Comparison of ENCODE assay signal across 16 mouse cellular contexts in the genomic region with DNA sequence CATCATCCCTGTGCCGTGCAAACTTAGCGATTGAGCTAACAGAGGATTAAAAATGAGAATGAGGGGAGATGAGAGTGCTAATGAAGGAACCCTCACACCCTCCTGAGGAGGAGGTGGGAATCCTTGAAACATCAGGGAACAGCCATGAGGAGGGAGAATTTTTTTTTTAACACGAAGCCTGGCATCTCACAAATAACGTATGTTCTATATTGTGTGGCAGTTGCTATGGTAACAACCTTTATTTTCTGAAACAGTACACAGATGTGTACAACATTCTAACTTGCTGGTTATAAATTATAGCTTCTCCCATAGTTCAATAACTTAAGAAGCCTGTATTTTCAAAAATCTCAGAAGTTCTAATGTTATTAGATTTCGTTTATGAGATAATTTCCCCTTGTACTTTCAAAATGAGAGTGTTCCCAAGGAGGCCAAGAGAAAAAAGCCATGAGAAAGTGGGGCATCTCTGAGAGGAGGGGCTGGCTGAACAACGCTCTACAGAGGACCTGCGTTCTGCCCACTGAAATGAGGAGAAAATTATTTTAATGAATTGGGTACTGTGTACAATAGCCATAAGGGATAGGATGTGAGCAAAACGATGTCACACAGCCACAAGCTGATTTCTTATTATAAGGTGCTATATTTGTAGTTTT.
DNase-seq lines count a peak whose midpoint lies in the region; ATAC-seq and TF ChIP-seq lines count a peak whose summit lies in the region.
"Had no signal": no experiment of that assay in that cellular context is flagged by ENCODE, and none has a peak within 500 bp of the region (broad histone marks: within the 10 kb centered on the region; RNA-seq: fewer than 3 reads in every experiment).

No protein-coding gene starts in this region.

- no peak for TF ChIP-seq POLR2A in brain, embryonic 14.5 days (IDR thresholded peaks at IDR 0.05; ENCODE audit: borderline replicate concordance, extremely low read depth, insufficient read depth, insufficient read length, poor library complexity, severe bottlenecking)

- TF ChIP-seq CTCF in brain, embryonic 14.5 days (IDR thresholded peaks at IDR 0.05; ENCODE audit: borderline replicate concordance, extremely low read depth, insufficient read depth, insufficient read length), result no peak

- DNase-seq in frontal cortex, postnatal 36 days (ENCODE audit: low spot score in 2 of 2), result no peak
- DNase-seq in left cerebral cortex, postnatal 25 days (ENCODE audit: low spot score in 2 of 2), result peak; percentile 31 to 46
- no peak for DNase-seq in left cerebral cortex, postnatal 10 days (ENCODE audit: extremely low spot score in 1 of 2, low spot score in 2 of 2)
- peak; percentile 70 for DNase-seq in brain, embryonic 14.5 days (ENCODE audit: low read depth)
- DNase-seq in retina, postnatal 1 day, result peak; percentile 79
- no peak for DNase-seq in urinary bladder, postnatal 25 days (ENCODE audit: low spot score)
- DNase-seq: adrenal gland, adult 2 months; adrenal gland, postnatal 25 days; cerebellum, adult 11 months; cerebellum, adult 9-10 months; cerebellum, postnatal 25 days; gastrocnemius, postnatal 14 days; heart, adult 2 months; heart, postnatal 14 days had no signal

- intact Hi-C loops in left cerebral cortex, postnatal 25 days (cut with DNase I), result loop anchor here (2.0 to 10.0 kb wide), 2 partner anchors 214 to 906 kb away; no protein-coding TSS in a partner anchor
- intact Hi-C loops in left cerebral cortex, postnatal 10 days (cut with DNase I), result no loop called here

- ATAC-seq in frontal cortex, adult (ENCODE audit: low TSS enrichment), result peak; percentile 25
- ATAC-seq: intestine, embryonic 16.5 days had no signal

Comparison
In these comparisons a context has a peak if more than half of its experiments do, and no peak if none do; other contexts are left out.
1. DNase-seq: peak in left cerebral cortex, postnatal 25 days (2 of 2), brain, embryonic 14.5 days (single experiment) and retina, postnatal 1 day (single experiment); none in frontal cortex, postnatal 36 days (0 of 2), left cerebral cortex, postnatal 10 days (0 of 2) and urinary bladder, postnatal 25 days (single experiment).